Mouse (Mus musculus) myocyte (in vitro differentiated cells): ENCODE results near the gene Gnb2. TPM values are rescaled to one million over a fixed set of nuclear protein-coding genes. Genes with fewer than 3 reads are reported as not detected.

Experiments
- H3K27me3 ChIP-seq: one replicate; pipeline ENCODE4 v1.6.1; 2011; ENCODE audit not compliant: control insufficient read depth, insufficient read depth, insufficient read length
- H3K36me3 ChIP-seq: one replicate; pipeline ENCODE4 v1.6.1; 2011; ENCODE audit not compliant: control insufficient read depth, insufficient read depth
- H3K4me2 ChIP-seq: one replicate; pipeline ENCODE4 v1.6.1; 2011; ENCODE audit warnings: low read depth, control low read depth
- H3K4me3 ChIP-seq: one replicate; pipeline ENCODE4 v1.5.1; 2011; ENCODE audit warnings: mild to moderate bottlenecking, control low read depth, moderate library complexity
- H3K79me2 ChIP-seq: one replicate; pipeline ENCODE4 v1.6.1; 2011; ENCODE audit not compliant: control insufficient read depth, insufficient read depth
- H3ac ChIP-seq: one replicate; pipeline ENCODE4 v1.6.1; 2011; ENCODE audit not compliant: control insufficient read depth, insufficient read length
- CEBPB ChIP-seq: IDR thresholded peaks from 2 replicates; pipeline ENCODE4 v1.6.1; 2011; ENCODE audit warnings: mild to moderate bottlenecking, moderate library complexity; ENCODE audit not compliant: poor library complexity, insufficient read depth, severe bottlenecking
- E2F4 ChIP-seq: IDR thresholded peaks from one replicate; pipeline ENCODE4 v1.6.1; 2011; ENCODE audit warnings: mild to moderate bottlenecking, control low read depth, moderate library complexity; ENCODE audit not compliant: insufficient read depth
- MAX ChIP-seq: IDR thresholded peaks from one replicate; pipeline ENCODE4 v1.6.1; 2011; ENCODE audit warnings: low read depth, mild to moderate bottlenecking, control low read depth
- MYOD1 ChIP-seq, 3 experiments: IDR thresholded peaks; one replicate each; pipeline ENCODE4 v1.6.1; 2011; ENCODE audit warnings: control low read depth in 2 of 3, low read depth in 2 of 3, mild to moderate bottlenecking in 2 of 3, moderate library complexity in 1 of 3; ENCODE audit not compliant: insufficient read length in 2 of 3, control insufficient read depth in 1 of 3
- MYOG ChIP-seq, 3 experiments: IDR thresholded peaks; one replicate each; pipeline ENCODE4 v1.6.1; 2011; ENCODE audit warnings: control low read depth in 2 of 3, low read depth in 2 of 3, mild to moderate bottlenecking in 2 of 3; ENCODE audit not compliant: insufficient read length in 2 of 3, control insufficient read depth in 1 of 3, insufficient read depth in 1 of 3
- POLR2A ChIP-seq: IDR thresholded peaks from one replicate; pipeline ENCODE4 v1.6.1; 2011; ENCODE audit warnings: low read depth, mild to moderate bottlenecking, control low read depth, moderate library complexity; ENCODE audit not compliant: insufficient read length
- POLR2AphosphoS2 ChIP-seq: IDR thresholded peaks from one replicate; pipeline ENCODE4 v1.6.1; 2011; ENCODE audit warnings: low read depth, control low read depth; ENCODE audit not compliant: insufficient read length
- REST ChIP-seq: IDR thresholded peaks from one replicate; pipeline ENCODE4 v1.6.1; 2011; ENCODE audit warnings: mild to moderate bottlenecking, control low read depth, moderate library complexity; ENCODE audit not compliant: insufficient read depth, insufficient read length
- SRF ChIP-seq: IDR thresholded peaks from one replicate; pipeline ENCODE4 v1.6.1; 2011; ENCODE audit warnings: low read depth; ENCODE audit not compliant: control insufficient read depth, insufficient read length
- TCF12 ChIP-seq: IDR thresholded peaks from one replicate; pipeline ENCODE4 v1.6.1; 2011; ENCODE audit warnings: mild to moderate bottlenecking, control low read depth; ENCODE audit not compliant: poor library complexity, insufficient read depth, severe bottlenecking
- TCF3 ChIP-seq: IDR thresholded peaks from one replicate; pipeline ENCODE4 v1.6.1; 2011; ENCODE audit warnings: low read depth, control low read depth; ENCODE audit not compliant: insufficient read length
- USF1 ChIP-seq: IDR thresholded peaks from one replicate; pipeline ENCODE4 v1.6.1; 2011; ENCODE audit warnings: low read depth, mild to moderate bottlenecking, control low read depth, moderate library complexity
- polyA plus RNA-seq: library from polyadenylated mRNA; unstranded; fragments of >200 nt; fragmentation: generic; extraction: Trizol; gene quantifications from one replicate; pipeline ENCODE4 v1.2.1, GENCODE M21; 2012; ENCODE audit warnings: missing spikeins

Gene Gnb2
- polyA plus RNA-seq, 1 experiment: 632 TPM

GRCm38 (mm10) chr5:137534762-137535161 lies 1.5 kb upstream of the Gnb2 start:
- peaks cover 5% of the 10 kb centered on the region for H3K27me3 ChIP-seq
- H3K36me3 ChIP-seq: no peaks in the 10 kb centered on the region
- H3K79me2 ChIP-seq: peaks cover 32% of the 10 kb centered on the region

GRCm38 (mm10) chr5:137532808-137533116 lies 548 bp downstream of the Gnb2 start:
- peaks cover 34% of the 10 kb centered on the region for H3K79me2 ChIP-seq
- peak overlapping the region; percentile 15 for H3ac ChIP-seq
- H3K4me3 ChIP-seq: peak overlapping the region; percentile 100
- H3K4me2 ChIP-seq: peak overlapping the region; percentile 88
- H3K27me3 ChIP-seq: no peaks in the 10 kb centered on the region
- no peaks in the 10 kb centered on the region for H3K36me3 ChIP-seq
- TF ChIP-seq TCF3: no peak
- TF ChIP-seq SRF: no peak
- TF ChIP-seq USF1: no peak
- TF ChIP-seq POLR2A: no peak
- TF ChIP-seq MYOG (IDR thresholded peaks at IDR 0.05; ENCODE audit: control insufficient read depth in 1 of 3, insufficient read depth in 1 of 3, insufficient read length in 2 of 3, low read depth in 2 of 3): no peak
- TF ChIP-seq E2F4: no peak
- TF ChIP-seq MAX: no peak

More at GRCm38 (mm10) chr5:137534762-137535161, 1.5 kb upstream of the Gnb2 start:
- no peak overlapping the region for H3K4me2 ChIP-seq
- no peak overlapping the region for H3K4me3 ChIP-seq
- no peak overlapping the region for H3ac ChIP-seq
- TF ChIP-seq TCF12: no peak
- no peak for TF ChIP-seq MAX
- no peak for TF ChIP-seq USF1

- Histone ChIP-seq H3K4me3 (peak overlapping the region; percentile 100), H3K36me3 (no peaks in the 10 kb centered on the region), H3ac (peak overlapping the region; percentile 15), H3K4me2 (peak overlapping the region; percentile 88), H3K79me2 (peaks cover 34% of the 10 kb centered on the region), H3K27me3 (no peaks in the 10 kb centered on the region)
- TF ChIP-seq TCF12: no peak
- no peak for TF ChIP-seq USF1
- no peak for TF ChIP-seq TCF3
- TF ChIP-seq CEBPB: no peak
- TF ChIP-seq SRF: no peak
- no peak for TF ChIP-seq POLR2A
Observed at GRCm38 (mm10) chr5:137532131-137532807, 1.0 kb downstream of the Gnb2 start.

- Histone ChIP-seq H3ac (peak overlapping the region; percentile 15), H3K4me3 (peak overlapping the region; percentile 100), H3K79me2 (peaks cover 34% of the 10 kb centered on the region), H3K36me3 (no peaks in the 10 kb centered on the region), H3K27me3 (no peaks in the 10 kb centered on the region), H3K4me2 (peak overlapping the region; percentile 88)
- no peak for TF ChIP-seq MAX
- TF ChIP-seq POLR2A: peak; percentile 26
- no peak for TF ChIP-seq POLR2AphosphoS2
- TF ChIP-seq SRF: no peak
- no peak for TF ChIP-seq TCF3
- peak in 1 of 3 experiments; percentile 20 for TF ChIP-seq MYOG (IDR thresholded peaks at IDR 0.05; ENCODE audit: control insufficient read depth in 1 of 3, insufficient read depth in 1 of 3, insufficient read length in 2 of 3, low read depth in 2 of 3)
- TF ChIP-seq E2F4: no peak
- no peak for TF ChIP-seq TCF12
- no peak for TF ChIP-seq MYOD1 (IDR thresholded peaks at IDR 0.05; ENCODE audit: control insufficient read depth in 1 of 3, insufficient read length in 2 of 3, low read depth in 2 of 3)
- no peak for TF ChIP-seq CEBPB
- no peak for TF ChIP-seq USF1
- no peak for TF ChIP-seq REST
Observed at GRCm38 (mm10) chr5:137531414-137532130, 1.7 kb downstream of the Gnb2 start.

GRCm38 (mm10) chr5:137530588-137531413 lies 2.5 kb downstream of the Gnb2 start:
- peak overlapping the region; percentile 100 for H3K4me3 ChIP-seq
- H3K4me2 ChIP-seq: peak overlapping the region; percentile 88
- H3ac ChIP-seq: peak overlapping the region; percentile 15
- no peaks in the 10 kb centered on the region for H3K27me3 ChIP-seq
- H3K79me2 ChIP-seq: peaks cover 34% of the 10 kb centered on the region
- TF ChIP-seq MYOD1 (IDR thresholded peaks at IDR 0.05; ENCODE audit: control insufficient read depth in 1 of 3, insufficient read length in 2 of 3, low read depth in 2 of 3) (no peak), TCF12 (no peak), E2F4 (no peak), USF1 (no peak), POLR2AphosphoS2 (no peak), TCF3 (no peak), MAX (no peak), POLR2A (no peak), SRF (no peak), REST (no peak), MYOG (IDR thresholded peaks at IDR 0.05; ENCODE audit: control insufficient read depth in 1 of 3, insufficient read depth in 1 of 3, insufficient read length in 2 of 3, low read depth in 2 of 3) (no peak), CEBPB (no peak)
- no peaks in the 10 kb centered on the region for H3K36me3 ChIP-seq
